Mouse (Mus musculus) CH12.LX (cell line): ENCODE results near the gene Acsl1. TPM values are rescaled to one million over a fixed set of nuclear protein-coding genes. Genes with fewer than 3 reads are reported as not detected.

Experiments used
- DNase-seq: peaks from one replicate; pipeline ENCODE4 v3.0.0-alpha.2; 2013; ENCODE audit errors: extremely low read depth
- H3K27ac ChIP-seq: 2 replicates; pipeline ENCODE4 v1.5.1; 2012; ENCODE audit warnings: low read depth, mild to moderate bottlenecking, control low read depth, moderate library complexity; ENCODE audit not compliant: insufficient read depth
- H3K27me3 ChIP-seq: replicated peaks from 2 replicates; pipeline ENCODE3; 2012; ENCODE audit warnings: inconsistent platforms
- H3K36me3 ChIP-seq, 2 experiments: replicated peaks in 1 of 2; 2 replicates each; pipeline versions ENCODE3 to v1.6.1; 2012; ENCODE audit warnings: inconsistent platforms in 1 of 2, low read length in 1 of 2, mild to moderate bottlenecking in 1 of 2, mixed read lengths in 1 of 2, moderate library complexity in 1 of 2; ENCODE audit not compliant: control insufficient read depth in 1 of 2, insufficient read depth in 1 of 2
- H3K4me1 ChIP-seq, 2 experiments: 2 replicates each; pipeline ENCODE4 v1.6.1; 2012; ENCODE audit warnings: inconsistent platforms in 1 of 2, moderate library complexity in 1 of 2; ENCODE audit not compliant: insufficient read depth in 2 of 2, control insufficient read depth in 1 of 2
- H3K4me2 ChIP-seq: 2 replicates; pipeline ENCODE4 v1.6.1; 2012; ENCODE audit warnings: low read depth, mild to moderate bottlenecking, control low read depth; ENCODE audit not compliant: poor library complexity, insufficient read depth, severe bottlenecking
- H3K4me3 ChIP-seq, 3 experiments: fragments of 150-350 bp in 1 of 3; sonication (generic) in 1 of 3; replicated peaks in 1 of 3; 2 replicates each; pipeline versions ENCODE3 to v1.5.1; 2011 to 2012; ENCODE audit warnings: low read depth in 2 of 3, low read length in 2 of 3, mild to moderate bottlenecking in 2 of 3, moderate library complexity in 2 of 3, control low read depth in 1 of 3, improper control_type of control experiment in 1 of 3, inconsistent platforms in 1 of 3, mixed read lengths in 1 of 3; ENCODE audit not compliant: poor library complexity in 1 of 3
- H3K79me2 ChIP-seq: replicated peaks from 2 replicates; pipeline ENCODE4 v1.6.1; 2012; ENCODE audit warnings: mild to moderate bottlenecking, moderate library complexity; ENCODE audit not compliant: control insufficient read depth, poor library complexity, insufficient read depth, severe bottlenecking; ENCODE audit errors: extremely low read depth
- H3K9ac ChIP-seq: 2 replicates; pipeline ENCODE4 v1.6.1; 2012; ENCODE audit warnings: low read depth, mild to moderate bottlenecking, control low read depth, moderate library complexity; ENCODE audit not compliant: insufficient read depth
- H3K9me3 ChIP-seq: replicated peaks from 2 replicates; pipeline ENCODE3; 2012; ENCODE audit warnings: low read length, inconsistent platforms, mixed read lengths
- CHD2 ChIP-seq: IDR thresholded peaks from 2 replicates; pipeline ENCODE4 v1.6.1; 2011; ENCODE audit warnings: low read length, improper control_type of control experiment
- E2F4 ChIP-seq: IDR thresholded peaks from 2 replicates; pipeline ENCODE4 v1.6.1; 2011; ENCODE audit warnings: low read depth, low read length, improper control_type of control experiment; ENCODE audit not compliant: insufficient replicate concordance
- ELF1 ChIP-seq: IDR thresholded peaks from 2 replicates; pipeline ENCODE4 v1.6.1; 2014; ENCODE audit warnings: low read depth, mild to moderate bottlenecking, inconsistent platforms, low read length, improper control_type of control experiment
- ETS1 ChIP-seq: conservative IDR thresholded peaks from 2 replicates; pipeline ENCODE4 v1.6.1; 2012; ENCODE audit warnings: low read depth, mild to moderate bottlenecking, inconsistent platforms, low read length, improper control_type of control experiment, moderate library complexity
- GABPA ChIP-seq: IDR thresholded peaks from 2 replicates; pipeline ENCODE4 v1.6.1; 2012; ENCODE audit warnings: low read depth, low read length, improper control_type of control experiment, inconsistent platforms; ENCODE audit not compliant: insufficient replicate concordance
- KAT2A ChIP-seq: IDR thresholded peaks from 2 replicates; pipeline ENCODE4 v1.6.1; 2012; ENCODE audit warnings: low read length, improper control_type of control experiment, inconsistent platforms; ENCODE audit not compliant: insufficient replicate concordance
- MAZ ChIP-seq: IDR thresholded peaks from 2 replicates; pipeline ENCODE4 v1.6.1; 2012; ENCODE audit warnings: low read depth, mild to moderate bottlenecking, inconsistent platforms, low read length, improper control_type of control experiment, moderate library complexity
- NELFE ChIP-seq: IDR thresholded peaks from 2 replicates; pipeline ENCODE4 v1.6.1; 2011; ENCODE audit warnings: low read depth, low read length, improper control_type of control experiment
- NRF1 ChIP-seq: IDR thresholded peaks from 2 replicates; pipeline ENCODE4 v1.6.1; 2014; ENCODE audit warnings: low read depth, mild to moderate bottlenecking, inconsistent platforms, low read length, improper control_type of control experiment, moderate library complexity
- PAX5 ChIP-seq: IDR thresholded peaks from 2 replicates; pipeline ENCODE4 v1.6.1; 2012; ENCODE audit warnings: low read length, inconsistent platforms, mixed read lengths
- RAD21 ChIP-seq: IDR thresholded peaks from 2 replicates; pipeline ENCODE4 v1.6.1; 2011; ENCODE audit warnings: low read depth, mild to moderate bottlenecking, low read length, improper control_type of control experiment, moderate library complexity
- SIN3A ChIP-seq: IDR thresholded peaks from 2 replicates; pipeline ENCODE4 v1.6.1; 2012; ENCODE audit warnings: low read length, improper control_type of control experiment, inconsistent platforms
- TBP ChIP-seq: conservative IDR thresholded peaks from 2 replicates; pipeline ENCODE4 v1.6.1; 2011; ENCODE audit warnings: low read depth, low read length, improper control_type of control experiment
- TCF12 ChIP-seq: IDR thresholded peaks from 2 replicates; pipeline ENCODE4 v1.6.1; 2014; ENCODE audit warnings: low read depth, mild to moderate bottlenecking, inconsistent platforms, low read length, improper control_type of control experiment
- UBTF ChIP-seq: IDR thresholded peaks from 2 replicates; pipeline ENCODE4 v1.6.1; 2012; ENCODE audit warnings: low read depth, mild to moderate bottlenecking, inconsistent platforms, low read length, improper control_type of control experiment, moderate library complexity
- USF2 ChIP-seq: conservative IDR thresholded peaks from 2 replicates; pipeline ENCODE4 v1.6.1; 2011; ENCODE audit warnings: low read depth, low read length, improper control_type of control experiment
- ZC3H11A ChIP-seq: IDR thresholded peaks from 2 replicates; pipeline ENCODE4 v1.6.1; 2012; ENCODE audit warnings: low read depth, mild to moderate bottlenecking, inconsistent platforms, low read length, improper control_type of control experiment
- ZKSCAN1 ChIP-seq: IDR thresholded peaks from 2 replicates; pipeline ENCODE4 v1.6.1; 2012; ENCODE audit warnings: low read depth, inconsistent platforms, low read length, improper control_type of control experiment, borderline replicate concordance
- ZNF384 ChIP-seq: IDR thresholded peaks from 2 replicates; pipeline ENCODE4 v1.6.1; 2012; ENCODE audit warnings: low read depth, low read length, improper control_type of control experiment, inconsistent platforms
- dilution Hi-C: fragments of 300-500 bp; cut with MboI; formaldehyde crosslinking; loops from 2 replicates; pipeline ENCODE4 v1.14.3; 2020; ENCODE audit warnings: low sequenced_read_pairs; ENCODE audit not compliant: extremely low pct_unique_long_range_greater_than_20kb, extremely low pct_ligation_motif_present
- in situ Hi-C: fragments of 300-500 bp; cut with MboI; formaldehyde crosslinking; loops from 3 replicates; pipeline ENCODE4 v1.14.3; 2019; ENCODE audit warnings: low sequenced_read_pairs, low pct_ligation_motif_present, low pct_unique_long_range_greater_than_20kb, mixed read lengths
- polyA plus RNA-seq: library from polyadenylated mRNA; unstranded; fragments of >175 nt; gene quantifications from 2 replicates; pipeline ENCODE4 v1.2.1, GENCODE M21; 2012; ENCODE audit warnings: low read depth; ENCODE audit not compliant: insufficient read length
- total RNA-seq, 2 experiments: library from RNA; depleted of rRNA; stranded (reverse); fragments of 300-350 nt in 1 of 2; fragments of >200 nt in 1 of 2; gene quantifications; 2 replicates each; pipeline ENCODE4 v1.2.3; 2012 to 2014

The Acsl1 gene
- total and polyA plus RNA-seq, 3 experiments, result 8.7 to 27.9 (median 19.5) TPM

DNA sequence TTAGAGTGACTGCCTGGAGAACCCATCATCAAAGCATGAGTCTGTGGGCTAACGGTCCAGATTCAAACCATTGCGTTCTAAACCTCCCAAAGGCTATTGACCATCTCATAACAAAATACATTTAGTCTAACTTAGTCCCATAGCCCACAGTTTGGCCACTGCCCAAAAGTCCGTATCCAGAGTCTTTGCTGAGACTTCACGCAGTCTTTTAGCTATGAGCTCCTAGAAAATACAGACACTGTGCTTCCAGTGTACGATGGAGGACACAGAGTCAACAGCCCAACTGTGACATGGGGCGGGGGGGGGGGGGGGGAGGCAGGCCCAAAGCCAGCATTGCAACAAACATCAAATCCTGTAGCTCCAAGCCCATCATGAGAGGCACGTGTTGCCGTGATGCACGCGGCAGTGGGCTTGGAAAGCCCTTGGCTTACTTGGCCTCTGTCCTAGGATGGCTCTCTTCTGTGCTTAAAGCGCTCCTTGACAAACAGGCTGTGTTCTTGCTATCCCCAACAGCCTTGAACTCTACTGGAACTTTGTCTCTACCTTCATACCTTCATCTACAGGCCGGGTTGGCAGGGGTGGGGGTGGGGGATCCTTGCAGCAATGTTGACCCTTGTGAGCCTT, 32.3 kb downstream of the Acsl1 start:
- TF ChIP-seq ELF1, result no peak
- no peak for TF ChIP-seq UBTF
- no peak for TF ChIP-seq NELFE
- no peak for TF ChIP-seq TBP
- TF ChIP-seq KAT2A, result no peak
- TF ChIP-seq ZKSCAN1, result no peak
- no peak for TF ChIP-seq RAD21
- in situ Hi-C loops (no loop called here), dilution Hi-C loops (no loop called here)
- H3K9ac ChIP-seq, result no peak overlapping the region
- H3K9me3 ChIP-seq, result no peaks in the 10 kb centered on the region
- no peak for DNase-seq
- H3K36me3 ChIP-seq, result peaks cover 0 to 54% of the 10 kb centered on the region in 2 experiments
- no peaks in the 10 kb centered on the region for H3K79me2 ChIP-seq
- H3K4me1 ChIP-seq, result peaks cover 0 to 12% of the 10 kb centered on the region in 2 experiments; a peak in 2 of 4 replicates
- H3K27me3 ChIP-seq, result no peaks in the 10 kb centered on the region
- no peak overlapping the region for H3K27ac ChIP-seq
- no peak overlapping the region for H3K4me2 ChIP-seq
- H3K4me3 ChIP-seq, result no peak overlapping the region

DNA sequence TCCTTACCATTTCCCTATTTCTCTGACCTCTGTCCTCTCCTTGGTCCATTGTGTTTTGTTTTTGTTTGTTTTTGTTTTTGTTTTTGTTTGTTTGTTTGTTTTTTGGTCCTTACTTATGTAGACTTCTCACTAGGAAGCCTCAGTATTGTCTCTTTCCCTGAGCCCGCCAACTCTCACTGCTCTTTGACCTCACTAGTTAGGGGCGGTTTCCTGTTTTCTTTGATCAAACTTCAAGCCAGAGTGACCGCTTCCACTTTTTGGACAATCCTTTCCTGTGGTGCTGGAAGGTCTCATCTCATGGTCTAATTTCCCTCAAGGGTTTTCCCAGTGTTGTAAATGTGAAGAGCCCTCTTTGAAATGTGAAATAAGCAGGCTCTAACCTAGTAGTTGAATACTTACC, 33.4 kb downstream of the Acsl1 start:
- Histone ChIP-seq H3K79me2 (no peaks in the 10 kb centered on the region), H3K36me3 (peaks cover 0 to 56% of the 10 kb centered on the region in 2 experiments), H3K27me3 (no peaks in the 10 kb centered on the region), H3K4me3 (no peak overlapping the region), H3K4me2 (no peak overlapping the region), H3K9me3 (no peaks in the 10 kb centered on the region), H3K4me1 (peaks cover 3 to 19% of the 10 kb centered on the region in 2 experiments; a peak in 3 of 4 replicates), H3K27ac (no peak overlapping the region), H3K9ac (no peak overlapping the region)
- in situ Hi-C loops, result no loop called here
- TF ChIP-seq USF2, result no peak
- TF ChIP-seq ZKSCAN1, result no peak
- dilution Hi-C loops, result no loop called here
- no peak for DNase-seq

GRCm38 (mm10) chr8:46508488-46509395, 37.9 kb downstream of the Acsl1 start:
- Histone ChIP-seq H3K27ac (no peak overlapping the region), H3K27me3 (no peaks in the 10 kb centered on the region), H3K36me3 (peaks cover 3 to 43% of the 10 kb centered on the region in 2 experiments), H3K9me3 (no peaks in the 10 kb centered on the region), H3K79me2 (no peaks in the 10 kb centered on the region; the same call in 1 of the 2 replicates), H3K4me3 (no peak overlapping the region), H3K4me2 (no peak overlapping the region), H3K4me1 (peaks cover 12 to 50% of the 10 kb centered on the region in 2 experiments), H3K9ac (no peak overlapping the region)
- in situ Hi-C loops, result no loop called here
- TF ChIP-seq CHD2 (no peak), GABPA (no peak), ELF1 (no peak), RAD21 (no peak), MAZ (no peak), E2F4 (no peak), PAX5 (no peak), NRF1 (no peak), ZKSCAN1 (no peak), ETS1 (no peak), ZC3H11A (no peak), SIN3A (no peak), TCF12 (0 out of 2 replicates have a peak, but pooled peaks have one; percentile 23), TBP (no peak), ZNF384 (no peak), USF2 (peak; percentile 43)
- no peak for DNase-seq
- dilution Hi-C loops, result no loop called here
